Mouse (Mus musculus) testis, adult 2 months (tissue): ENCODE measurements around the gene Col2a1. TPM values are rescaled to one million over a fixed set of nuclear protein-coding genes. Genes with fewer than 3 reads are reported as not detected.

Source experiments
- H3K27ac ChIP-seq: fragments of 200-500 bp; 2 replicates; pipeline ENCODE4 v1.5.1; 2012; ENCODE audit warnings: low read depth, low read length; ENCODE audit not compliant: control insufficient read depth, insufficient read depth
- H3K27me3 ChIP-seq: fragments of 200-500 bp; 2 replicates; pipeline ENCODE4 v1.6.1; 2012; ENCODE audit warnings: mild to moderate bottlenecking, low read length, moderate library complexity; ENCODE audit not compliant: control insufficient read depth, insufficient read depth
- H3K36me3 ChIP-seq: fragments of 200-500 bp; 2 replicates; pipeline ENCODE4 v1.6.1; 2012; ENCODE audit warnings: mild to moderate bottlenecking, low read length; ENCODE audit not compliant: control insufficient read depth, insufficient read depth
- H3K4me1 ChIP-seq: fragments of 200-500 bp; 2 replicates; pipeline ENCODE4 v1.6.1; 2012; ENCODE audit warnings: low read length; ENCODE audit not compliant: control insufficient read depth, insufficient read depth
- H3K4me3 ChIP-seq: fragments of 200-500 bp; 2 replicates; pipeline ENCODE4 v1.5.1; 2012; ENCODE audit warnings: low read depth, mild to moderate bottlenecking, low read length, moderate library complexity, mixed read lengths; ENCODE audit not compliant: control insufficient read depth
- CTCF ChIP-seq: fragments of 200-500 bp; IDR thresholded peaks from 2 replicates; pipeline ENCODE4 v1.5.1; 2012; ENCODE audit warnings: low read depth, mild to moderate bottlenecking, inconsistent platforms, low read length, moderate library complexity; ENCODE audit not compliant: control insufficient read depth, insufficient read depth, insufficient replicate concordance
- POLR2A ChIP-seq: fragments of 200-500 bp; IDR thresholded peaks from 2 replicates; pipeline ENCODE4 v1.6.1; 2012; ENCODE audit warnings: low read depth, mild to moderate bottlenecking, inconsistent platforms, low read length, moderate library complexity; ENCODE audit not compliant: control insufficient read depth
- polyA plus RNA-seq: library from polyadenylated mRNA; depleted of rRNA; stranded (reverse); fragments of >200 nt; gene quantifications from 2 replicates; pipeline ENCODE4 v1.2.3, GENCODE M21; 2012

The Col2a1 gene
- polyA plus RNA-seq, 1 experiment, result 14.6 TPM

GRCm38 (mm10) chr15:98035076-98035755 lies 30.7 kb upstream of the Col2a1 start:
- Histone ChIP-seq H3K4me1 (no peaks in the 10 kb centered on the region), H3K27ac (no peak overlapping the region), H3K4me3 (no peak overlapping the region), H3K27me3 (no peaks in the 10 kb centered on the region), H3K36me3 (no peaks in the 10 kb centered on the region)
- TF ChIP-seq POLR2A (no peak), CTCF (no peak)

DNA sequence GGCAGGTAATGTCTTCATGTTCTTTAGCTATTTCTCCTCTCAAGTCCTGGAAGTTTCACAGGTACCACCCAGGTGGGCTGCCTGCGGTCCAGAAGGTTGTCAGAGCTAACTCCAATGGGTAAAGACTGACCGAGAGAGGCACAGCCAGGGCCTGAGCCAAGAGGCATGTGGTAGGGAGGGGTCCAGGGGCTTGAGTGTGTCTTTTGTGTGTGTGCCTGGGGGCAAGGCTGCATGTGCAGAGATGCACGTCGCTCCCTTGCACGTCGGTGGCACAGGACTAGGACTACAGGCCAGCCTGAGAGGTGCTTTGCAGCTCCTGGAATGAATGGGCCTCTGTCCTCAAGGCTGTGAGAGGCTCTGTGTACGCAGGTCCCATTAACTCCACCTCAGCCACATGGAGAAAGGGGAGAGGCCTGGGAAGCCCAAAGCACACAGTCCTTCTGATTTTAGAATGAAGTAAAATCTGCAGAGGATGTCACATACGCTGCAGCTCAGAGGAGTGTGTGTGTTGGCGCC lies 28.8 kb upstream of the Col2a1 start:
- Histone ChIP-seq H3K36me3 (no peaks in the 10 kb centered on the region), H3K4me1 (no peaks in the 10 kb centered on the region), H3K27ac (no peak overlapping the region), H3K4me3 (no peak overlapping the region), H3K27me3 (no peaks in the 10 kb centered on the region)
- TF ChIP-seq CTCF (no peak), POLR2A (no peak)

GRCm38 (mm10) chr15:98029798-98030197 lies 25.3 kb upstream of the Col2a1 start:
- Histone ChIP-seq H3K4me1 (no peaks in the 10 kb centered on the region; the same call in 1 of the 2 replicates), H3K27ac (no peak overlapping the region), H3K4me3 (no peak overlapping the region), H3K36me3 (no peaks in the 10 kb centered on the region), H3K27me3 (no peaks in the 10 kb centered on the region)
- no peak for TF ChIP-seq CTCF
- no peak for TF ChIP-seq POLR2A

GRCm38 (mm10) chr15:98026967-98027904 lies 22.7 kb upstream of the Col2a1 start:
- no peaks in the 10 kb centered on the region; the same call in 1 of the 2 replicates for H3K4me1 ChIP-seq
- H3K4me3 ChIP-seq, result no peak overlapping the region
- no peak overlapping the region for H3K27ac ChIP-seq
- no peaks in the 10 kb centered on the region for H3K27me3 ChIP-seq
- no peaks in the 10 kb centered on the region for H3K36me3 ChIP-seq
- TF ChIP-seq POLR2A (no peak), CTCF (no peak)

DNA sequence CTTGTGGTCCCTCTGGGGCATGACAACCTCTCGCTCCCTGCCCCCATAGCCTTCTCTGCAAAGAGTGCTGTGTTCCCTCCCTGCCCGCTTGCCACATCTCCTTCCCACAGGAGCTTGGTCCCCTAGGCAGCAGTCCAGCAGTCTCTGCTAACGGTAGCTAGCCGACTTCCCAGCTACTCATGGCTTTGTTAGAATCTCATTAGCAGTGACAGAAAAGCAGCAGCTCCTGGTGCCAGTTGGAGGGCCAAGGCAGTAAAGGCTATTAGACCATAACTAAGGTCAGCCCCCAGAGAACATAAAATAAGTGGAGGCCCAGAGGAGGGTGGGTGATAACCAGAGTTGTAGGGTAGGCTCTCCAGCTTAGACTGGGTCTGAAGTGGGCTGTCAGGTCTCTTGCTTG lies 21.1 kb upstream of the Col2a1 start:
- peak overlapping the region; percentile 14; the same call in 1 of the 2 replicates for H3K4me3 ChIP-seq
- H3K27ac ChIP-seq, result no peak overlapping the region
- no peaks in the 10 kb centered on the region for H3K36me3 ChIP-seq
- TF ChIP-seq POLR2A (no peak), CTCF (no peak)
- H3K27me3 ChIP-seq, result no peaks in the 10 kb centered on the region
- no peaks in the 10 kb centered on the region; the same call in 1 of the 2 replicates for H3K4me1 ChIP-seq

DNA sequence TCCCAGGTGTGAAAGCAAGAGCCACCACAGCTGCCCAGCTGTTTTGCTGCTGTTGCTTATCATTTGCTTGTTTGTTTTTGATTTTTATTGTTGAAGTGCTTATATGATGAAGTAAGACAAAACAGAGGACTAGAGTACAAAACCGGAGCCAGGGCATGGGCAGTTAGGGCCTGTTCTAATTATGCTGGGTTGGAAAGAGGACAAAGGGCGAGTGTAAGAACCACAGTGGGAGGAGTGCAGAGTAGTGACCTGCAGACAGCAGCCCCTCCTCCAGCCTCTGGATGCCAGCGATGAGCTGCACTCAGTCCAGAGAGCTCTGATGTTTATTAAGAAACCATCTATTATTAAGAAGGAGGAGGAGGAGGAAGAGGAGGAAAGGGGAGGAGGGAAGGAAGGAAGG lies 18.6 kb upstream of the Col2a1 start:
- H3K27ac ChIP-seq, result no peak overlapping the region

DNA sequence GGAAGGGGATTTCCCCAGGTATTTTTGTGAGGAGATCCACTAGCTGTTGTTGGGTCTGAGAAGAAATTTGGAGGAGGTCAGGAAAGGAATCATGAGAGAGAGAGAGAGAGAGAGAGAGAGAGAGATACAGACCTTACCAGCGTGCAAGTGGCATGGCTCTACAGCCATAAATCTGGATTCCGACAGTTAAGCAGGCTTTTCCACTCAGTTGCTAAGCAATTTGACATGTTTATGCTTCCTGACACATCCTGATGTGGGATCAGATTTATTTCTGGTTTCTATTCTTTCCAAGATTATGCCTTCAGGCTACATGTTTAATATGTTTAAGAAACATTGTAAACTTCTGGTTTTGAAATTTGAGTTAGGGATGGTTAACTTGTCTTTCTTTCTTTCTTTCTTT lies 17.4 kb upstream of the Col2a1 start:
- H3K4me1 ChIP-seq, result no peaks in the 10 kb centered on the region; the same call in 1 of the 2 replicates
- no peak overlapping the region for H3K27ac ChIP-seq
- H3K4me3 ChIP-seq, result no peak overlapping the region
- no peaks in the 10 kb centered on the region for H3K36me3 ChIP-seq
- no peak for TF ChIP-seq POLR2A
- no peak for TF ChIP-seq CTCF
- no peaks in the 10 kb centered on the region for H3K27me3 ChIP-seq

More for the DNA sequence above, 18.6 kb upstream of the Col2a1 start:
- Histone ChIP-seq H3K4me3 (no peak overlapping the region), H3K27me3 (no peaks in the 10 kb centered on the region), H3K36me3 (no peaks in the 10 kb centered on the region), H3K4me1 (no peaks in the 10 kb centered on the region; the same call in 1 of the 2 replicates)
- TF ChIP-seq CTCF, result no peak
